Mouse (Mus musculus) kidney, postnatal 4 days (tissue): ENCODE measurements around the gene Vps8.
A peak's percentile ranks its signal among the peaks of the same experiment; 100 is the strongest.

Source experiments
- DNase-seq, 2 experiments: peaks; one replicate each; pipeline ENCODE4 v3.0.0; 2021; ENCODE audit warnings: mixed read lengths in 2 of 2

Vps8 gene

DNA sequence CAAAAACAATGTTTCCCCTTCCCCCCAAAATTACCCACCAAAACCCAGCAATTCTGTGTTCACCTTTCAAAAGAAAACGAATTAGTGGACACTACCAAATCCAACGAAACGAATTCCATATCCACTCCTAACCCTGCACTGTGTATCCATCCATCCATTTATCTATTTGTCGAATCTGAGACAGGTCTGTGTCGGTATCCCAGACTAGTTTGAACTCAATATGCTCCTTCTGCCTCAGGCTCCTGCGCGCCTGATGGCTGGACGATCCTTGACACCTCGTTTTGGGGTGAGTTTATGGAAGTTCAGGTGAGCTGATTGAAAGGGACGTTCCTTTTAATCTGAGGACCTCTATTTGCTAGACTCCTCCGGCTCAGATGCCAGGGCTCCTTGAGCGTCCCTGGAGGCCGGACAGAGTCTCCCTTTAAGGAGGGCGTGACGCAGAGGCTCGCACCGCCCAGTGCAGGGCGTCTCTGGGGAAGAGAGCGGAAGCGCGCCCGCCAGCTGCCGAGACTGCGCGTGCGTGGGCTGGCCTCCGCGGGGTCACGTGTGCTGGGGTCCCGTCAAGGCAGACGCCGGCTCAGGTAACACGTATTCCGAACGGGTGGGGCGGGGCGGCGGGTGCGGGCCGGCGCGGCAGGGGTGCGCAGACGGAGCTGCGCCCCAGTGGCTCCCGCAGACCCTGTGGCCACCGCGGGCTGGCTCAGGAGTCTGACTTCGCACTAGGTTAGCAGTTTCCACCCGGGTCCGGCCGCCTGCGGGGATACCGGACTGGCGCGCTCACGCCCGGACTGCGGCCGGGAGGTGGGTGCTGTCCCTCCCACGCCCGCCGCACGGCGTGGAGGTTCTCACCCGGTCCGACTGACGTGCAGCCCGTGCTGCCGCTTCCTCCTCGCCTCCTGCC, at the start of gene Vps8:
Gene Vps8 (plus strand): TSS at position 474 of the 901 bp plus-strand sequence.
- DNase-seq = peak; percentile 94 to 96

DNA sequence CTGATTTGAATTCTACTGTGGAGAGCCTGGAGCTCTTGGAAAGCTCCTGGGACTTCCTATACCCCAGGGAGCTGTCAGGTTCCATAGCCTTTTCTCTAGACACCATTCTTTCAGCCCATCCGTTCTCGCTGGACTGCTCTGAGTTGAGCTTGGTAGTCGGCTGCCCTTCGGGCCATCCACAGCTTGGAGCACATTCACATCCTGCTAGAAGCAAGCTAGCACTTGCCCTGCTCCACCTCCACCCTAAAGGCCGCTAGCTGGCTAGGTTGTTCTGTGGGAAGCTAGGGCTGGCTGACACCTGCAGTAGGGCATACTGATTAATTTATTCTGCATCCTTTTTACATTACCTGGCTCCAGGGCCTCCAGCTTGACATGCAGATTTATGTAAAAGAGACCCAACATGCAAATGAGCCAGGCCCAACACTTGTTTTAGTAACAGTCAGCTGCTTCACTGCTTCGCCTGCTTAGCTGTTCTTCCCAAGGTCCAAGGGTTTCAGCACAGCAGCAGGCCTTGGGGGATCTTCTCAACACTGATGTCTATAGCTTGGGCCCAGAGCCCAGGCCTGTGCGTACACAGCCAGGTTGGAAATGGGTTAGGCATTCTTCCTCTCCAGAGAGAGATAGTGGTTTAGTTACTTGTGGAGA, 49.5 kb upstream of the Vps8 start:
- DNase-seq = no peak

DNA sequence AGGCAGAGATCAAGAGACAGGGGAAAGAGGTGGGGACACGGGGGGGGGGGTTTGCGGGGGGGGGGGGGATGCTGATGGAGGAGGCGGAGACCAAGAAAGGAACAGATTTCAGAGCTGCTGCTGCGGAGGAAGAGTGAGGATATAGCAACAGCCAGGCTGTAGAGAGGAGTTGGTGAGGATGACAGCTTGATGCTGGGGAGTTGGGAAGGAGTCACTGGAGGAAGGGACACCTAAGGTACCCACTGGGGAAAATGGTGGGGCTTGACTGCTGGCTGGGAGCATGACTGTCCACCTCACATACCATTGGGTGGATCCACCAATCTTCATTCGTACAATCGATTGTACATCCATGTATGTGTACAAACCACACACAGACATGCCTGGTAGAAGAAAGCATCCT, 48.9 kb upstream of the Vps8 start:
- DNase-seq = no peak

DNA sequence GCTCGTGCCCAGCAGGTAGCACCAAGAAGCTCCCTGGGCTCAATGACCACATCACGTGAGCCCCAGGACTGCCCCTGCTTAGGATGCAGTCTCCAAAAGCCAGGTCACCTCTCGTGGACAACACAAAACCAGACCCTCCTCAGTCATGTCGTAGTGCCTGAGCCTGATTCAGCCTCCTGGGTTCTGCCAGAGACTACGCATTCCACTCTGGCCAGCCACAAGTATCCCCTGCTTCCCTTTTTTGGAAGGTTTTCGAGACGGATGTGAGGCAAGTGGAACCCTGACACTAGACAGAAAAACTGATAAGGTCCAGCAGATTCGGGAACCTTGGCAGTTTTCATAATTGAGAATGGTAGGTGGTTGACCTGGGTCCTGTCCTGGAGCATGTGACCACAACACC, 47.8 kb upstream of the Vps8 start:
- DNase-seq = no peak

DNA sequence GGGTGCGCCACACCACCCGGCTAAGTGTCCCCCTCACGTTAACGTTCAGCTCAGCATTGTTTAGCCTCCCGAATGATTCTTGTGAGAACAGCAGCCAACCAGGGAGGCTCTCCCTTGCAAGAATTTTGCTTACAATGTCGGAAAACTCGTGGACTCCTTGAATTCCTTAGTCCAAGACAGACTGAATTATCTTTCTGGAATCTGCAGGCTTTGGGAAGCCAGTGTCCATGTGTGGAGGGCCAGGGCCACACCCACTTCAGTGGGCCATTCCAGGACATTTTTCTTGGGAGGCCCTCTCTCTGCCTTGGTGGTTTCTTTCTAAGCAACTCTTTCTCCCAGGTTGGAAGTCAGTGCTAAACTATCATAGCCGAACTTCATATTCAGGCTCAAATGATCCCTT, 46.6 kb upstream of the Vps8 start:
- no peak for DNase-seq

DNA sequence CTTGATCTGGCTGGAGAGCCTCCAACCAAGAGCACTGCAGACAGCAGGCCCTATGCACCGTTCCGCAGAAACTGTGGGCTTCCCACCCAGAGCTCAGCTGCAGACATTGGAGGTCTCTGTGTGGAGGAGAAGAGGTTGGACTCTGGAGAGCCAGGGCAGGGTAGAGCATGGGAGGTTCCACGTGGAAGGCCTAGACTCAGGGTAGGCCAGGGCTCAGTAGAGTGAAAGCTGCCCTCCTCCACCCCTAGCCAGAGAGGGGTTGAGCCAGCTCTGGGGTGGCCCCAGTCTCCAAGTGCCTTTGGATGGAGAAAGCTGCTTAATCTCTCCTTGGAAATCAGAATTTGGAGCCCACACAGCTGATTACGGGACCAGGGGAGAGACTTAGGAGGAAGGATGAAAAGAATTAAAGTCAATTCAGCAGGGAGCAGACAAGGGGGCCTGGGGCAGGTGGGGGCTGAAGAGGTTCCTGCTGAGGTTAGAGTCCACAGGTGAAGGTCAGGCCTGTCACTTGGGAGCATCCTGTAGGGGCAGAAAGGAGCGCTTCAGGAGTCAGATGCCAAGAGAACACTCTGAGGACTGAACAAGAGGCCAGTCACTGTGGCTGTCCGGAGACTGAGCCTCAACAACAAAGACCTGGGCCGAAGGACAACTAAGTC, 45.8 kb upstream of the Vps8 start:
- DNase-seq = peak in 1 of 2 experiments; percentile 32

DNA sequence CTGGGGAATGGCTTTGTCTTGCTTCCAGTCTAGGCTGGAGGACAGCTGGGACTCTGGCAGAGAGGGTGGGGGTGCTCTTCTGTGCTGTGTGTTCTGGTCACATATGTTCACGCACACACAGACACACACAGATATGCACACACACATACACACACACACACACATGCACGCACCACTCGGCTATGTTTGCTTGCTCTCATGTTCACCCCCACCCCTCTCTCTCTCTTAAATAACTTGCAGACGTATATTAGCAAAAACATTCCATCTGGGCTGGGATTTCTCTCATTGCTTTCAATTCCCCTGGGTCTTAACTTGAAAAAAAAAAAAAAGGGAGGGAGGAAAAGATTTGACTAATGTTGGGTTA, 45.3 kb upstream of the Vps8 start:
- peak; percentile 64 to 70 for DNase-seq

DNA sequence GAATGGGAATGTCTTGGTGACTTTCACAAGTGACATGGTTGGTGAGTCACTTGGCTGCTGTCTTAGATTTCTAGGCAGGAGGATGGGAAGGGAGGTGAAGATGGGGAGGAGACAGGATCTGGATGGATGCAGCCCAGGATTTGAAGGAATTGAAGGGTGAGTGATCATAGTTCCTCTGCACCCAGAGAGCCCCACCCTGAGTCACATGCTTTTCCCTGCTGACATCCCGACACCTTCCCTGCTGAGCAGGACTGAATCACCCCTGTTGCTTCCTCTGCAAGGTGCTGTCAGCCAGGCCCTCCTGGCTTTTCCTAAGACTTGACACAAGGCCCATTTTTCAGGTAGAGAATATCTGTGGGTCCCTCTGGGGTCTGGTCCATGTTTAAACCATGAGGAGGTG, 41.4 kb upstream of the Vps8 start:
- DNase-seq = no peak

DNA sequence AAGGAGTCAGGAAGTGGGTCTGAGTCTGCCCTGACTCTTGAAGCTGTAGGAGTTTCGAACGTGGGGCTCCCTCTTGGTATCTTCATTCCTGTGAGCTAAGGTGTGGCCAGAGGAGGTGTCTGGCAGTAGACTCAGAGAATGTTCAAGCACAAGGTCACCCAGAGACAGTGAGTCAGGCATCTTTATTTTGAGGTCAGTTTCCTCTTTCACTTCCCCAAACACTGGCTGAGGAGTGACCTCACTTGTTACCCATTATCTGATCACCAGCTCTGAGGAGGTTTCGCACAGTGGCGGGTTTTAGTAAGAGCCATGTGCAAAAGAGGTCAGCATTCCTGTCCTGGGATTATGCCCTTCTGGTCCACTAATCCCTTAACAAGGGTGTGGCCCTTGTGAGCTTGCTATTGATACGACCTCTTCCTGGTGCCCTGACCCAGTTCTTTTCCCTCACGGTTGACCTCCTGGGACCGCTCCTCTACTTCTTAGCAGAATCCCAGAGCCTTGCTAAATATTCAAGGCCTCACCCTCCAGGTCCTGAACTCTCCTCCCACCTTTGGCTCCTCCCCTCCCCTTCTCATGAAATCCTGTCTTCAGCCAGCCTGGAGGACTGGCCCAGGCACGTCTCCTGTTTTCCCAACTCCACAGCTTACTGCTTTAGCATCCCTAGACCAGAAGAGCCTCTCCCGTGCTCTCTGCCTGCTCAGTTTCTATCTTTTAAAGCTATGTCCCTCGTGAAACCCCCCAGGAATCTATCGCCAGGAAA, 40.6 kb upstream of the Vps8 start:
- no peak for DNase-seq

DNA sequence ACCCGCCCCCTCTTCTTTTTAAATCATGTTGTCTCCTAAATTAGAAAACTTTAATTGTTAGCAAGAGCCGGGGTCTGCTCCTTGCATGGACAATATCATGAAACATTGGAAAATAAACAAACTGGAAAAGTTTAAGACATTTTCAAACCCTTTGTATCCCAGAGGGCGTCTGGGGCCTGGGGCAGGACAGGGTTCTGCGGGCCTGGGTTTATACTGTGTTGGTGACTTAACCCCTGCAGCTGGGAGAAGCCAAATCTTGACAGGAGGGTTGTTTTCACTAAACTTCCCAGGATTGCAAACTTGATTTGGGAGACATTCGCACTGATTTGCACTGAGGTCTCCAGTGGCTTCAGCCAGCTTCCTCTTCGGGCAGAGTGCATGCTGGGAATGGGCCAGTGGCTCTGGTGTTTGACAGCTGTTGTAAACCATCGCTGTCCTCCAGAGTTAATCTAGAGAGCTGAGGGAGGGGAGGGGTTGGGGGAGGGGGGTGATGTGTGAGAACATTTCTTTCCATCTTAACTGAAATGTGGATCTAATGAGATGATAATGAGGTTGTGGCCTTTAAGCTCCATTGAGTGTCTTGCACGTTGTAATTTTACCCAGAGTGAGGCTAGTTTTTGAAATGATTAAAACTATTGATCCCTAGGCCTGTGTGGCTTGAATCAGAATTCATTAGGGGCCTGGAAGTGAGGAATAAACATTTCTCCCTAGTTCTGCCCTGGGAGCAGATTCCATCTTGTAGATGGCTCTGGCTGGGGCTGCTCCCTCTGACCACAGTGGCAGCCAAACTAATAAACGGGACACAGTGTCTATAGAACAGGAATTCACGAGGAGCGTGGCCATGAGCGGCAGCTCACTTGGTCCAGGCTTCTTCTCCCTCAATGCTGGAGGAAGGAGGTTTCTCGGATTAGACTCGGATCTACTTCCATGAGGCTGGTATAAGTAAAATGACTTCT, 36.7 kb upstream of the Vps8 start:
- peak; percentile 74 to 81 for DNase-seq

DNA sequence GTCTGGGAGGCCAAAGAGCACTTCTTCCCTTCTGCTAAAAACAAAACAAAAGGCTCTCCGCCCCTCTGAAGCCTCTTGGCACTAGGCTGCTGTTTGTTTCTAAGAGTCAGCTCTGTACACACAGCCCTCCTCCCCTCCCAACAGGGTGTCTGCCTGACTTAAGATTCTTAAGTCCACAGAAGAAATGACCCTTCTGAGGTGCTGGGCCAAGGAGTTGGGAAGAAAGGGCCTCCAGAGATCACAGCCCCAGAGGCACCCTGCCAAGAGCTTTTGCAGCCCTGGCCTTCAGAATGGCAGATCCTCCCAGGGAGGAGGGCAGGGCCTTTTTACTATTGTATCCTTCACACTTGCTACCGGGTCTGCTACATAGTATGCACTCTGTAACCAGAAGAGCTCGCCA, 33.6 kb upstream of the Vps8 start:
- DNase-seq = peak; percentile 66 to 73

DNA sequence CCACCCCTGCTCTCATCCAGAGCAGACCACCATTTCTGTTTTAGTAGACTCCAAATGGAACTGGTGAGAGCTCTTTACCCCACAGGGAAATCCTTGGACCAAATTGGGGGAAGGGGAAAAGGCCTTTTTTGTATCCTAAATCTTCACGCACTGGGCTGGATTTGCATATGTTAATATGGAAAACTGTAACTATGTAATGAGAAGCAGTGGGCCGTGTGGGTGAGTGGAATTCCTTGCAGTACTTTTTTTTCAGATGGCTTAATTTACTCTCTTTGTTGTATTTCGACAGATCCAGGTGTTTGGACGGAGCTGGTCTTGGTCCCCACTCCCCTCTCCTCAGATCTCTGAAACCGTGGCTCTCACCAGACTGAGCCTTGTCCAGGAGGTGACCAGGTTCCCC, 32.2 kb upstream of the Vps8 start:
- DNase-seq = no peak

DNA sequence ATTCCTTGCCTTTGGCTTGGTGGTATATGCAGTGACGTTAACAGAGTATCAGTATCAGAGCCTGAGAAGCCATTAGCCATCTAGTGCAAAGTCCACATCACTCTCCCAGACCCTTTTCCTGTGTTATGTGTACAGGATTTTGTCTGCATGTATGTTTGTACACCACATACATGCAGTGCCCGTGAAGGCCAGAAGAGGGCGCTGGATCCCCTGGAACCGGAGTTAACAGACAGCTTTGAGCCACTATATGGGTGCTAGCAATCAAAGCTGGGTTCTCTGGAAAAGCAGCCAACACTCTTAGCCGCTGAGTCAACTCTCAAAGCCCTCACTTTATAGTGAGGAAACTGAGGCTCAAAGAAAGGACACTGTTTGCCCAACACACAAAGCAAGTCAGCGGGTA, 30.8 kb upstream of the Vps8 start:
- DNase-seq = peak; percentile 53 to 58

DNA sequence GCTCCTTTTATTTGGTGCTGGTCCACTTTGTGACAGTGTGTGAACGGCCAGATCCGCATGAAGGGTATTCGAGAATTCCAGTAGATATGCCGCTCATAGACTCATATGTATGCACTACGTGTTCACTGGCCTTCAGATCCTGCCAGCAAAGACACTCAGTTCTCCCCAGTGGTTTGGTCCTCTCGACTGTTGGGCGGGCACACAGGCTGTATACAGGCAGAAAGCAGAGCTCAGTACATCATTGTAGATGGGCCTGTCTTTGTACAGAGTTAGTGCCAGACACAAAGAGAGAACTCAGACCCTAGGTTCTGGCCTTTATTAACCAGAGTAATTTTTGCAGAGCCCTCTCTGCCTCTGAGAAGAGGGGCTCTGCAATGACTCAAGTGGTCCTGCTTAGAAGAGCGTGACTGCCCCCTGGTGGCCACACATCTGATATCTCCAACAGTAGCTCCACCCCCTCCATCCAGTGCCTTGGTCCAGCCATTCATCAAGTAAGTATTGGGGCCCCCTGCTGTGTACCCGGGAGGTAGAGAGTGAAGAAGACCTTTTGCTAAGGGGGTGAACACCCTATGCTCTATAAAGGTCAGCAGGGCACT, 30.3 kb upstream of the Vps8 start:
- peak; percentile 94 to 95 for DNase-seq

DNA sequence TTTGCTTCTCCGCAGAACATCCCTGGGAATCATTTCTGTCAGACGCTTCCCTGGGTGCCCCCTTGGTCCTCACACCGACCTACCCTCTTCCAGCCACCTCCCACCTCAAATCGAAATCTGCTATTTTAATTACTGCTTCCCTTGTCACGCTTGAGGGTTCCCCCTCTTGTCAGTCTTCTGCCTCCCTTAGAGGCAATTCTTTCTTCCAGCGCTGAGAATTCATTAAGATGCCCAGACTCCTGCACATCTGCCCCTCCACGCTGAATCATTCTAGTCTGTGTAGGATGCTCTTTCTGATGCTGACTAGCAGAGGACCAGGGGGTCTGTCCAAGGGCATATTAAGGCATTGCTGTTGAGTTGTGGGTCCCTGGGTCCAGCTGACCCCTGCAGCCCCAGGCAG, 27.4 kb upstream of the Vps8 start:
- no peak for DNase-seq

DNA sequence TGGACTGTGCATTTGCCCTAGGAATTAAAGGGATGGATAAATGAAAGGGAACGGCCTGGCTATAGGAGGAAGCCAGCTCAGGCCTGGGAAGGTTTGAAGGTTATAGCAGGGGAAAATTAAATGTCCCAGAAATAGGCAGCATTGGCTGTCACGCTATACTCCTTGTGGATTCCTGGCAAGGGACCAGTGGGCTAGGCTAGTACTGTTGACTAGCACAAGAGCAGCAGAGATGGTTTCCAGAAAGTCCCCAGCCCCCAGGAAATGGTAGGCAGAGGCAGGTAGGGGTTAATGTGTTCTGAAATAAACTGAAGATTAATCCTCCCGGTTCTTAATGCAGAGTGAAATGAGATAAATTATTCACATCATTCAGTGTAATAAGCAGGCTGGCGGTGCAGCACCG, 25.2 kb upstream of the Vps8 start:
- DNase-seq = no peak

DNA sequence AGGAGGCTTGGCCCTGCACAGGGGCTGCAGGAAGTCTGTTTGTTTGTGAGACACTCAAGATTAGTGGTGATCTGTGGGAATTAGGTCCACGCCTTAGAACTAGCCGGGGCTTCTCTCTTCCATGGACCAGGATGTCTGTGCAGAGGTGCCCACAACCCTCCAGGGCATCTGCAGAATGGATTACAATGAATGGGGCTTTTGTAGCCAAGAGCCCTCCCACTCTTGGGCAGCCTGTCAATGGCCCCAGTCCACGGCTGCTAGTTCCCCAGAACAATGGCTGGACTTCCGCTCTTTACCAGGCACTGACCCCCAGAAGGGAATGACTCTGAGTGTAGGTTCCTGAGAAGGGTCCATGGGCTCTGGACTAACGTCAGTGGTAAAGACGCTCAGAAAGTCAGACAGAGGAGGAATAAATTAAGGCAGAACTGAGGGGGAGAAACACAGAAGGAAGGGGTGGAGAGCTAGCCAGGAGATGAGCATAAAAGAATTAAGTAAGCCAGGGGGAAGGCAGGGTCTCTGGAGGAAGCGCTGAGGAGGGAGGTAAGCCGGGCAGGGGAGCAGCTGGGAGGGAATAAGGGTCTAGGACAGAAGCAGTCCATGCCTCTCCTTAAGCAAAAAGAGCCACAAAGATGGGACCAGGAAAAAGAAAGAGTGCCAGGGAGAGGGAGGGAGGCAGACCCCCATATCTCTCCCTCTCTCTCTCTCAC, 24.4 kb upstream of the Vps8 start:
- no peak for DNase-seq

DNA sequence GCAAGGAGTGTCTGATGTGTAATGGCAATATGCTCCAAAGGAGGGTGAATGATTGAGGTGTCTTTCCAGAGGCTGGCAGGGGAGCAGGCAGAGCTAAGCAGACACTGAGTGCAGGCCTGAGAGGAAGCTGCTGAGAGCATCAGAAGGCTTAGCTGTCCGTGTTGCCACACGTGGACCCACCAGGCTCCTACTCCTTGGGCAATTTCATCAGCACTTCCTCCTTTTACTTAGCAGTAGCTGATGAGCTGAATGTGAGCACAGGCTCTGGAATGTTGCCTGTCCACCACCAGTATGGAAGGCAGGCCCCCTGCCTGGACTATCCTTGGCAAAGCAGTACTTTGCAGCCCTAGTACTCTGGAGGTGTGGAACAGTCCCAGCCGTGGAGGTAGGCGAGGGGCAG, 23.0 kb upstream of the Vps8 start:
- no peak for DNase-seq

DNA sequence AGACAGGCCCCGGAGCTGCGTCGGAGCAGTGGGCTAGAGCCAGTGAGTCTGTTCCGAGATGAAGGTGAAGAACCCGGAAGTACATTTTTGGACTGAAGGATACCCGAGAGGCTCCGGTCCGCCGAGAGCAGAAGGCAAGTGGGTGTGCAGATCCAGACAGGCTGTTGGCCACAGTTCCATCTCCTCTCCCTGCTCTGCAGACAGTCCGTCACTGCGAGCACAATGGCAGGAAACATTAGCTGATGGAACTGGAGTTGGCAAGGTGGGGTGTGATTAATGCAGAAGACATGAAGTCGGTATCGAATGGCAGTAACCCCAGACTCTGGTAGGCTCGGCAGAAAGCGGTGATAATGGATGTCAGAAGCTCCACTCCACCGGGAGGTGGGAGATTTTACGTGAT, 20.9 kb upstream of the Vps8 start:
- peak; percentile 38 to 54 for DNase-seq

DNA sequence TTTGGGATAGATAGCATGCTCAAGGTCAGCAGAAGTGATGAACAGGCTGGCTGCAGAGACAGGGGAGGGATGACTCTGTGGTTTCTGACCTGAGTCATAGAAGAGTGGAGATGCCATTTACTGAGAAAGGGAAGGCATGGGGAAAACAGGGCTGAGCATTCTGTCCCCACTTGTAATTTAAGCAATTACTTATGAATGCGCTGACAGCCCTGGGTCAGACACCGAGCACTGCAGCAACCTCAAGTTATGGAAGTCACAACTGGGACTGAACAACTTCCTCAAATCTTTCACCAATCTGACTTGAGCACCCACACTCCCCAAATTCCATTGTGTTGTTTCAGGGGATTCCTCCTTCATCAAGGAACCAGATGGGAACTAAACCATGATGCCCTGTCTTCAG, 19.5 kb upstream of the Vps8 start:
- no peak for DNase-seq

DNA sequence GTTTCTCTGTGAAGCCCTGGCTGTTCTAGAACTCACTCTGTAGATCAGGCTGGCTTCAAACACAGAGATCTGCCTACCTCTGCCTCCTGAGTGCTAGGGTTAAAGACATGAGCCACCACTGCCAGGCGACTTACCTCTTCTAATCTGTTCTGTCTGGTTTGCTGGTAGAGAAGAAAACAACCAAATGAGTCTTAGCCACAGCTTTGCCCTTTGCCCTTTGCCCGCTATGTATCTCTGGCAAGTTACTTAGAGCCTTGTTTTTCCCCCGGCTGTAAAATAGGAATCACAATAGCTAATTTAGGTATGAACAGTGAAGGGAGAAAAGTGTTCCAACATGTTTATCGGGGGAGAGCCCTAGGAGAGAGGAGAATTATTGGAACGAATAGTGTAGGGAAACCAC, 18.3 kb upstream of the Vps8 start:
- DNase-seq = no peak
